Mouse (Mus musculus) monocyte, adult 5-6 weeks (primary cell): ENCODE measurements around the gene Rcn3. TPM values are rescaled to one million over a fixed set of nuclear protein-coding genes. Genes with fewer than 3 reads are reported as not detected.
"Not testable (repeated sequence)": the region's sequence is repeated elsewhere in the genome, so short reads cannot be mapped to it uniquely, and the experiment has no call there.

Source experiments
- ATAC-seq: fragments of 153-309, 156-312 bp; replicated peaks from 2 replicates; pipeline ENCODE4 v1.8.0; 2017; ENCODE audit warnings: mild to moderate bottlenecking; ENCODE audit not compliant: low TSS enrichment, insufficient number of reproducible peaks, severe bottlenecking, poor library complexity, low FRiP score
- total RNA-seq: library from RNA; stranded (forward); fragments of 200-1000, 200-491, 200-594 nt; gene quantifications from 3 replicates; pipeline ENCODE4 v1.2.3, GENCODE M21; 2017

The Rcn3 gene
- total RNA-seq, 1 experiment from 2014 or later, result 20.1 TPM

DNA sequence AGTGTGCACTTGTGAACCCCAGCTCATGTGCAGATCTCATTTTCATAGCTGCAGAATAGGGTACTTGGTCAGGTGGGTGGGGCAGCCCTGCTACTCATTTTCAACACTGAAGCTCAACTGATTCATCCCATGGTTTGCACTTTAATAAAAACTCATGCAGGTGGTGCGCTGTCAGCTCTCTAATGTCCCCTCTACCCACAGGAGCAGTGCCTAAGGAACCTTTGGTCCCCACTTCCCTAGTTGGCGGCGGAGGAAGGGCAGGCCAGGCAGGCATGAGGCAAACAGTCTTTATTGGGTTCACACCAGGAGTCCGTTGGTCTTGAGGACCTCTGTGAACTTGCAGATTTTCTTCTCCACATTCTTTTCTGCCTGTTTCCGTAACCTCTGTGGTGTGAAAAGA is 33.6 kb upstream of the Rcn3 start:
- ATAC-seq, result not testable (repeated sequence)

GRCm38 (mm10) chr7:45125144-45125600 is 33.2 kb upstream of the Rcn3 start:
- no peak for ATAC-seq

GRCm38 (mm10) chr7:45124224-45125143 is 32.5 kb upstream of the Rcn3 start, which contains the start of gene Rps11:
Gene Rps11 (minus strand): TSS chr7:45124439.
- ATAC-seq, result peak; percentile 81

DNA sequence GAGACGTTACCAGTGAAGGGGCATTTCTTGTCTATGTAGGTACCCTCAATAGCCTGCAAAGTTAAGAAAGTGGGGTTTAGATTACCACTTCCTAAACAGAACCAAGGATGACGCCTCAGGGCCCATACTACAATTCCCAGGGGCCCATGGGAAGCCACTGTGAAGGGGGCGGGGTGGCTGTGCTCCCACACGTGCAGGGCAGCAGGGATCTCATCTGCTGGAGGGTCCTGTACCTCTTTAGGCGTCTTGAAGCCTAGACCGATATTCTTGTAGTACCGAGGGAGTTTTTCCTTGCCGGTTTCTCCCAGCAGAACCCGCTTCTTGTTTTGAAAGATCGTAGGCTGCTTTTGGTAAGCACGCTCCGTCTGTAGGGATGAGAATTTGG is 31.2 kb upstream of the Rcn3 start:
- no peak for ATAC-seq

GRCm38 (mm10) chr7:45122561-45123185 is 30.7 kb upstream of the Rcn3 start:
- ATAC-seq, result no peak

DNA sequence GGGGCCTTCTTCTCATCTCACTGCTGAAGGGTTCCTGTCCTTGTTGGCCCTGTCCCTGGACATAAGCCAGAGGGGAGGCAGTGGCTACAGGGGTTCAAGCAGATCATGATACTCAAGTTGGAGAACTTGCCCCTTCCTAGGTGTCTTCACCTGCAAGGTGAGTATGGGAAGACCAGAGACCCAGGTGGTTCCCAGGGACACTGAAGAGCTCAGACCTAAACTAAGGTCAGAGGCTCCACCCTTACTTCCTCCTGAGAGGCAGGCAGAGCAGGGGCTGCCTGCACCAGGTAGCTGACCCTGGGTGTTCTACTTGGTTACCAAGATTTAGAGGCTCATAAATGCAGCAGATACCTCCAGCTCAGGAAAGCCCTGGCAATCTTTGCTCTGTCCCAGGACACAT is 29.9 kb upstream of the Rcn3 start:
- no peak for ATAC-seq

DNA sequence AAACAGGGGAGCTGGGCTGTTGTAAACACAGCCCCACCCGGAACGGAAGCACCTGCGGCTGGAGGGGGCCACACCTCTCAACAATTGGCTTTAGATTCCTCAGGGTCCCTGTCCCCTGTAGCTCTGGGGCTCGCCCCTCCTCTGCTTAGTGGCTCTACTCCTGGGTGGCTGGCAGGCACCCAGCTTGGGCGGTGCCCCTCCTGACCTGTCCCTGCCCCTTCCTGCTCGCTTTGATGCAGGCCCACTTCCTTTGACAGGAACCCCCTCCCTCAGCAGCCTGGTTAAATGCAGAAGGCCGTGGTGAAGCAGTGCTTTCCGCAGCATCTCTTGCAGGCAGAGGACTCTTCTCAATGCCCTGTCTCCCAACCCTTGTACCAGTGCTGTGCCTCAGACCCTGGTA is 29.4 kb upstream of the Rcn3 start:
- ATAC-seq, result 0 out of 2 replicates have a peak, but pooled peaks have one; percentile 5

DNA sequence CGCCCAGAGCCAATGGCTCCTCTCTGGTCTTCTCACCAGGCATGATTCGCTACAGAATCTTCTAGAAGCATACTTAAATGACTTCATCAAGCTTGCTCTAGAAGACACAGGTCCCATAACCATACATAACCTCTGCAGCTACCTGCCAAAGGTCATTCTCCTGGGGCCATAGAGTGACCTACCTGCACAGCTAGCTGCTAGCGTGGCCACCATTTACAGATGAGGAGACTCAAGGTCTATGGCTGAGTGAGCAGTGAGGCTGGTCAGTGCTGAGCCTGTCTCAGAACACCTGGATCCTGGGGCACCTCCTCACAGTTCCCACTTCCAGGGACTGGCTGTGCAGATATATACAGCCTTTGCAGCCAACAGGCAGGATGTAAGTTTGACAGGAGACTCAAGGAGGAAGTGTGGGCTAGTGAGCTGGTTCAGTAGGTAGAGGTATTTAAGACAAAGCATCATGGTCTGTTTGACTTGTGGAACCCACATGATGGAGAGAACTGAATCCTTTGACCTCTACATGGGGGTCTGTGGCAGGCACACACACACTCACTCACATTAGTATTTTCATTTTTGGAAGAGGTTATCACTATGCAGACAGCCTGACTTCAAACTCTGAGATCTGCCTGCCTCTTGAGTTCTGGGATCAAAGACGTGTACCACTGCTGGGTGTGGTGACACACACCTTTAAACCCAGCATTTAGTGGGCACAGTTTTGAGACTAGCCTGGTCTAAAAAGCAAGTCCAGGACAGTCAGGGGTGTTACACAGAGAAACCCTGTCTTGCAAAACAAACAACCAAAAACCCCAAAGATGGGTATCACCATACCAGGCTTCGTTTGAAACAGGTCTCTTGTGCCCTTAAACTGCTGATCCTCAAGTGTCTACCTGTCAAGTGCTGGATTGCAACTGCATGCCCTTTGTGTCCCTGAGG is 28.0 kb upstream of the Rcn3 start:
- ATAC-seq, result no peak

DNA sequence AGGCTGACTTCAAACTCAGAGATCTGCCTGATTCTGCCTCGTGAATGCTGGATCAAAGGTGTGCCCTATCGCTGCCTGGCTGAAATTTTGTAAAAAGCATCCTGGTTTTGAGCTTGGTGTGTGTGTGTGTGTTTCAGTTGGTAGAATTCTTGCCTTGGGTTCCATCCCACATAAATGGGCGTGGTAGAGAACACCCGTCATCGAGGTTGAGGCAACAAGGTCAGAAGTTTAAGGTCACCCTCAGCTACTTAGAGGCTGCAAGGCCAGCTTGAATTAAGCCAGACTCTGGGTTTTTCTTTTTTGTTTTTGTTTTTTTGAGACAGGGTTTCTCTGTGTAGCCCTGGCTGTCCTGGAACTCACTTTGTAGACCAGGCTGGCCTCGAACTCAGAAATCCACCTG is 26.3 kb upstream of the Rcn3 start:
- no peak for ATAC-seq

- no peak for ATAC-seq
Observed at GRCm38 (mm10) chr7:45117566-45117965, 25.5 kb upstream of the Rcn3 start.

- ATAC-seq, result no peak
Observed at GRCm38 (mm10) chr7:45113476-45113875, 21.5 kb upstream of the Rcn3 start.

- ATAC-seq, result no peak
Observed at GRCm38 (mm10) chr7:45112529-45112928, 20.5 kb upstream of the Rcn3 start.

DNA sequence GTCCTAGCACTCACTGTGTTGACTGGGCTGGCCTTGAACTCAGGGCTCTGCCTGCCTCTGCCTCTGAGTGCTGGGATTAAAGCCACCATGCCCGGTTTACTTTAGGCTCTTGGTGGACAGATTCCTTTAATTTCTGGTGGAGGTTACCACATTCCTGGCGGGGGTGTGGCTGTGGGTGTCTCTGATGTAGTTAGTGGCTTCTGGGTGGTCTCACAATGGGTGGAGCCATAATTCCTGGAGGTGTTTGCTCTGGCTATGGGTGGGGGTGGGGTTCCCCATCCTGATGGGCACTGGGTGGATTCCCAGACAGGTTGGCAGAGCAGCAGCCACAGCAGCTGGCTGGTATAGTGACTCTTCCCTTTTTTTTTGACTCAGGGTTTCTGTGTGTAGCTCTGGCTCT is 19.9 kb upstream of the Rcn3 start:
- no peak for ATAC-seq

DNA sequence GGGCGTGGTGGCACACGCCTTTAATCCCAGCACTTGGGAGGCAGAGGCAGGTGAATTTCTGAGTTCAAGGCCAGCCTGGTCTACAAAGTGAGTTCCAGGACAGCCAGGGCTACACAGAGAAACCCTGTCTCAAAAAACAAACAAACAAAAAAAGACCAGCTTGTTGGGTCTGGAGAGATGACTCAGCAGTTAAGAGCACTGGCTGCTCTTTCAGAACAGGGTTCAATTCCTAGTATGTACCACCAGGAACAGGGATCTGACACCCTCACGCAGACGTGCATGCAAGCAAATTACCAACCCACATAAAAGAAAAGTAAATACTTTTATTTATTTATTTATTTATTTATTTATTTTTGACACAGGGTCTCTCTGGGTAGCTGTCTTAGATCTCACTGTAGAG is 18.1 kb upstream of the Rcn3 start:
- ATAC-seq, result not testable (repeated sequence)

GRCm38 (mm10) chr7:45107052-45107645 is 15.1 kb upstream of the Rcn3 start:
- ATAC-seq, result no peak

DNA sequence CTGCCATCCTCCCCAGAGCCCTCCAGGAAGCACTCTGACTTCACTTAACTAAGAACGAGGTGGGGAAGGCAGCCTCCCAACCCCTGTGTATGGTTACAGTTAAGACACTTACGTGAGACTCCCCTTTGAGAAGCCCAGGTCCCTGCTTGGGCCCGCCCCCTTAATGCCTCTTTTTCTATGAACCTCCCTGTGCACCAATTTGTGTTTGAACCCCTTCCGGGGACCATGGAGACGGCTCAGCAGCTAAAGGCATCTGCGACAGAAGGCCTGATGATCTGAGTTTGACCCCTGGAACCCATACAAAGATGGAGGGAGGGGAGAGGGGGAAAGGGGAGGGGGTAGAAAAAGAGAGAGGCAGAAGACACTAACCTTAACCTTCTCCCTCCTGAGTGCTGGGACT is 14.4 kb upstream of the Rcn3 start:
- no peak for ATAC-seq

- ATAC-seq, result no peak
Observed at GRCm38 (mm10) chr7:45105491-45105890, 13.5 kb upstream of the Rcn3 start.

- ATAC-seq, result no peak
Observed at GRCm38 (mm10) chr7:45104941-45105340, 12.9 kb upstream of the Rcn3 start.
